Mouse (Mus musculus): ENCODE results near the gene Ccnf. TPM values are rescaled to one million over a fixed set of nuclear protein-coding genes. Genes with fewer than 3 reads are reported as not detected.
A peak's percentile ranks its signal among the peaks of the same experiment; 100 is the strongest.

Gene Ccnf
- polyA plus RNA-seq, 1 experiment: 10.7 TPM

GRCm38 (mm10) chr17:24207768-24208640 is 43.3 kb downstream of the Ccnf start:
- no peaks in the 10 kb centered on the region for H3K27me3 ChIP-seq (ENCODE audit: control insufficient read depth, insufficient read depth, low read length)
- peaks cover 53% of the 10 kb centered on the region for H3K4me1 ChIP-seq (ENCODE audit: control insufficient read depth, insufficient read depth, low read length)
- no peaks in the 10 kb centered on the region for H3K36me3 ChIP-seq (ENCODE audit: control insufficient read depth, insufficient read depth, low read length)
- no peak overlapping the region; the same call in 1 of the 2 replicates for H3K4me3 ChIP-seq (ENCODE audit: control insufficient read depth, low read depth, low read length)
- TF ChIP-seq CTCF (IDR thresholded peaks at IDR 0.05; ENCODE audit: control insufficient read depth, insufficient read depth, insufficient replicate concordance, low read depth, low read length): no peak
- TF ChIP-seq POLR2A (IDR thresholded peaks at IDR 0.05; ENCODE audit: control insufficient read depth, low read depth, low read length): no peak
- no peak overlapping the region for H3K27ac ChIP-seq (ENCODE audit: control insufficient read depth, insufficient read depth, low read depth, low read length)

DNA sequence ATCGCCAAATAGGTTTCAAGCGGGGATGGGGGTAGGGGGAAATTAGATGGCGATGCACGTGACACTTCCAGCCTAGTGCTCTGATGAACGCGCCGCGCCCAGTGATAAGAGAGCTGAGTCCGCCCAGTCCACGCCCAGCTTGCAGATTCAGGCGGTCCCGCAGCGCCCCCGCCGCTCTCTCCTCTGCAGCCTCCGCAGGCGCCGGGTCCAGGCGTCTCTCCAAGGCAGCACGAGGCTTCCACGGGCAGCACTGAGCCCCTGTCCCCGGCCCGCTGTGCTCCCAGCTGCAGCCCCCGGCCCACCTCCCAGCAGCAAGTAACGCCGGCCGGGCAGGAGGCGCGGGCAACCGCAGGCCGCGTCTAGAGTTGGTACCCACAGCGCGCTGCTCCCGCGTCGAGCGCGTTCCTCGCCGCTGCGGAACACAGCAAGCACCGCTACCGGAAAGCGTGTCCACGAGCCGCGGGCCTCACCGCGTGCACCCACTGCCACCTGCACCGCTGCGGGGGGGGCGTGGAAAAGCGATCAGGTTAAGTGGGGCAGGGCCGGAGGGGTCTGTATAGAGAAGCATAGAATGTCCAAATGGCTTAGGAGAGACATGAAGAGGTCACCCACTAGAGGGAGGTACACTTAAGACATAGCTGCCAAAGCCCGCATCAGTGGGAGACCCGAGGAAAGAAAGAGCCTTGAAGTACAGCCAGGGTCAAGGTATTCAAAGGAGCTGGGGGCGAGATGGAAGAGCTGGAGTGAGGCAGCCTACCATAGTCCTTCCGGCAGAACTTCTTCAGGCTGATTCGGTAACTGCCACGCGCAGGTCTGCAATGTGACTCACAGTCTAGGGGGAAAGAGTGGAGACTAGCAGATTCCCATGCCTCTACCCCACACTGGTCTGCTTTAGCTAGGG is 44.6 kb downstream of the Ccnf start:
- H3K4me3 ChIP-seq (ENCODE audit: control insufficient read depth, low read depth, low read length): peak overlapping the region; percentile 84
- H3K27me3 ChIP-seq (ENCODE audit: control insufficient read depth, insufficient read depth, low read length): no peaks in the 10 kb centered on the region
- peaks cover 47% of the 10 kb centered on the region for H3K4me1 ChIP-seq (ENCODE audit: control insufficient read depth, insufficient read depth, low read length)
- no peaks in the 10 kb centered on the region for H3K36me3 ChIP-seq (ENCODE audit: control insufficient read depth, insufficient read depth, low read length)
- no peak overlapping the region for H3K27ac ChIP-seq (ENCODE audit: control insufficient read depth, insufficient read depth, low read depth, low read length)
- TF ChIP-seq POLR2A (IDR thresholded peaks at IDR 0.05; ENCODE audit: control insufficient read depth, low read depth, low read length) (no peak), CTCF (IDR thresholded peaks at IDR 0.05; ENCODE audit: control insufficient read depth, insufficient read depth, insufficient replicate concordance, low read depth, low read length) (no peak)

DNA sequence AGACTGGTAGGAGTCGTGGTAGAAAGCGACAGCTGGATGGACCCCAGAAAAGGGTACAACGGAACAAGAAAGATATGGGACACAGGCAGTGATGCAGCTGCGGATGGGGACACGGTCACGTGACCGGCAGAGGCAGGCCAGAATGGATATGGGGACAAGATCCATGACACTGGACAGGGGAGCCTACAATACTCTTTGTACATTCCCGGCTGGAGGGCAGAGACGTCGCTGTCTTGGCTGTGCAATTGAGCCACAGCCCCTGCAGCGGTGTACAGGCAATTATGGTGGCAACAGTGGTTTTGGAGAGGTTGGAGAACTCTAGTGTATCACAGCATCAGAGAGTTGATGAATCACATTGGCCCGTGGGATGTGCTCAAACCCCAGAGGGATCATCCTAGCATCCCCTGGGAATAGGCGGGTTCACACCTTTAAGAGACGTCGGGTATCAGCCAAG is 45.3 kb downstream of the Ccnf start:
- Histone ChIP-seq H3K27ac (ENCODE audit: control insufficient read depth, insufficient read depth, low read depth, low read length) (peak overlapping the region; percentile 10; the same call in 1 of the 2 replicates), H3K4me3 (ENCODE audit: control insufficient read depth, low read depth, low read length) (peak overlapping the region; percentile 84), H3K27me3 (ENCODE audit: control insufficient read depth, insufficient read depth, low read length) (no peaks in the 10 kb centered on the region), H3K36me3 (ENCODE audit: control insufficient read depth, insufficient read depth, low read length) (no peaks in the 10 kb centered on the region), H3K4me1 (ENCODE audit: control insufficient read depth, insufficient read depth, low read length) (peaks cover 47% of the 10 kb centered on the region)
- TF ChIP-seq CTCF (IDR thresholded peaks at IDR 0.05; ENCODE audit: control insufficient read depth, insufficient read depth, insufficient replicate concordance, low read depth, low read length) (no peak), POLR2A (IDR thresholded peaks at IDR 0.05; ENCODE audit: control insufficient read depth, low read depth, low read length) (no peak)

GRCm38 (mm10) chr17:24205284-24205888 is 45.9 kb downstream of the Ccnf start, which contains the start of gene Tbc1d24:
Tbc1d24 (minus strand) TSS chr17:24205562.
- peak within 1 kb of the TSS; percentile 84 for H3K4me3 ChIP-seq (ENCODE audit: control insufficient read depth, low read depth, low read length)
- peaks cover 47% of the 10 kb centered on the region for H3K4me1 ChIP-seq (ENCODE audit: control insufficient read depth, insufficient read depth, low read length)
- no peak; the same call in none of the 2 replicates for TF ChIP-seq POLR2A (IDR thresholded peaks at IDR 0.05; ENCODE audit: control insufficient read depth, low read depth, low read length)
- TF ChIP-seq CTCF (IDR thresholded peaks at IDR 0.05; ENCODE audit: control insufficient read depth, insufficient read depth, insufficient replicate concordance, low read depth, low read length): no peak
- H3K27me3 ChIP-seq (ENCODE audit: control insufficient read depth, insufficient read depth, low read length): no peaks in the 10 kb centered on the region
- H3K36me3 ChIP-seq (ENCODE audit: control insufficient read depth, insufficient read depth, low read length): no peaks in the 10 kb centered on the region
- peak within 1 kb of the TSS; percentile 15; the same call in 1 of the 2 replicates for H3K27ac ChIP-seq (ENCODE audit: control insufficient read depth, insufficient read depth, low read depth, low read length)

GRCm38 (mm10) chr17:24204846-24205245 is 46.4 kb downstream of the Ccnf start:
- Histone ChIP-seq H3K36me3 (ENCODE audit: control insufficient read depth, insufficient read depth, low read length) (no peaks in the 10 kb centered on the region), H3K27ac (ENCODE audit: control insufficient read depth, insufficient read depth, low read depth, low read length) (peak overlapping the region; percentile 15; the same call in 1 of the 2 replicates), H3K27me3 (ENCODE audit: control insufficient read depth, insufficient read depth, low read length) (no peaks in the 10 kb centered on the region), H3K4me1 (ENCODE audit: control insufficient read depth, insufficient read depth, low read length) (peaks cover 47% of the 10 kb centered on the region), H3K4me3 (ENCODE audit: control insufficient read depth, low read depth, low read length) (peak overlapping the region; percentile 84)
- TF ChIP-seq POLR2A (IDR thresholded peaks at IDR 0.05; ENCODE audit: control insufficient read depth, low read depth, low read length): peak; percentile 1; the same call in 1 of the 2 replicates
- TF ChIP-seq CTCF (IDR thresholded peaks at IDR 0.05; ENCODE audit: control insufficient read depth, insufficient read depth, insufficient replicate concordance, low read depth, low read length): no peak

GRCm38 (mm10) chr17:24203611-24204534 is 47.4 kb downstream of the Ccnf start:
- Histone ChIP-seq H3K4me1 (ENCODE audit: control insufficient read depth, insufficient read depth, low read length) (peaks cover 40% of the 10 kb centered on the region), H3K27me3 (ENCODE audit: control insufficient read depth, insufficient read depth, low read length) (no peaks in the 10 kb centered on the region), H3K36me3 (ENCODE audit: control insufficient read depth, insufficient read depth, low read length) (no peaks in the 10 kb centered on the region), H3K27ac (ENCODE audit: control insufficient read depth, insufficient read depth, low read depth, low read length) (no peak overlapping the region), H3K4me3 (ENCODE audit: control insufficient read depth, low read depth, low read length) (no peak overlapping the region)
- TF ChIP-seq CTCF (IDR thresholded peaks at IDR 0.05; ENCODE audit: control insufficient read depth, insufficient read depth, insufficient replicate concordance, low read depth, low read length) (no peak), POLR2A (IDR thresholded peaks at IDR 0.05; ENCODE audit: control insufficient read depth, low read depth, low read length) (no peak)

All from testis, adult 2 months (tissue).